Mouse (Mus musculus) testis, adult 2 months (tissue): ENCODE measurements around the gene Epyc.

ENCODE experiments used
- CTCF ChIP-seq: fragments of 200-500 bp; IDR thresholded peaks from 2 replicates; pipeline ENCODE4 v1.5.1; 2012; ENCODE audit warnings: low read depth, mild to moderate bottlenecking, inconsistent platforms, low read length, moderate library complexity; ENCODE audit not compliant: control insufficient read depth, insufficient read depth, insufficient replicate concordance
- POLR2A ChIP-seq: fragments of 200-500 bp; IDR thresholded peaks from 2 replicates; pipeline ENCODE4 v1.6.1; 2012; ENCODE audit warnings: low read depth, mild to moderate bottlenecking, inconsistent platforms, low read length, moderate library complexity; ENCODE audit not compliant: control insufficient read depth

GRCm38 (mm10) chr10:97702321-97702720 is 58.5 kb downstream of the Epyc start:
- TF ChIP-seq POLR2A (no peak), CTCF (no peak)
